Mouse (Mus musculus): ENCODE data around the gene Usp53.

Gene Usp53

GRCm38 (mm10) chr3:122887505-122888301 lies 96.6 kb downstream of the Usp53 start:
- DNase-seq (ENCODE audit: low read depth, low spot score) = no peak

All from retina, postnatal 7 days (tissue).